Mouse (Mus musculus) ovary, postnatal 14 days (tissue): ENCODE results near the gene Fam13a.

ENCODE experiments used
- DNase-seq: peaks from one replicate; pipeline ENCODE4 v3.0.0; 2022; ENCODE audit warnings: low spot score

Gene Fam13a

GRCm38 (mm10) chr6:58999044-58999453, 25.3 kb downstream of the Fam13a start:
- DNase-seq = no peak

DNA sequence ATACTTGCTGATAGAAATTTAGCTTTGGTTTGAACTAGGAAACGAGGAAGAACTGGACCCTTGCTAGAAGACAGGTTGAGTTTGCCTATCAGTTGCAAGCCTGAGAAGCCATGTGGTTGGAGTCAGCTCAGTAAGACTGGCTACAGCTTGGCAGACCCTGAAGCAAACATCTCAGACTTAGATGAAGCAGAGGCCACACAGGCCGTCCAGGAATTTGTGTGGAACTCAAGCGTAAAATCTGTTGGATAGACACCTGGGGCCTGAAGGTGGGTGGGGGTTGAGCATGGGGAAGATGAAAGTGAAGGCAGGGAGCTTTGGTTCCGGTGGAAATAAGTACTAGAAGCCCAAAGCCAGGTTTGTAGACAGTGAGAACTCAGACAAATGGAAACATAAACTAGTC, 25.8 kb downstream of the Fam13a start:
- no peak for DNase-seq

GRCm38 (mm10) chr6:58989149-58989548, 35.2 kb downstream of the Fam13a start:
- DNase-seq = no peak

DNA sequence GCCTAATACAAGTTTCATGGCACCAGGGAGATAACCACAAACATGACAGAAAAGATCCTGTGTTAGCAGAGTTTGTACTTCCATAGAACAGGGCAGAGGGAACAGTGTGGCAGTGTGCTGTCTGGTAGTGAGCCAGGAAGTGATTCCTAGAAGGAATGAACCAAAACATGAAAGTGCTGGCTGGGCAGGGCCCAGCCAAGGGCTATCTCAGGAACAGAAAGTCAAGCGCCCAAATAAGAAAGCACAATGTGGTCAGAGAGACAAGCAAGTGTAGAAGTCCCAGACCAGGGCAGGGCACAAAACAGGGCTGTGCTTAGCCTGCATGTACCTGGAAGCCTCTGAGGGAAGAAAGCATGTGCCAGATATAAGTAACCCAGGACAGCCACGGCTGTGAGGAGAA, 35.6 kb downstream of the Fam13a start:
- no peak for DNase-seq

GRCm38 (mm10) chr6:58987166-58987565, 37.2 kb downstream of the Fam13a start:
- no peak for DNase-seq

DNA sequence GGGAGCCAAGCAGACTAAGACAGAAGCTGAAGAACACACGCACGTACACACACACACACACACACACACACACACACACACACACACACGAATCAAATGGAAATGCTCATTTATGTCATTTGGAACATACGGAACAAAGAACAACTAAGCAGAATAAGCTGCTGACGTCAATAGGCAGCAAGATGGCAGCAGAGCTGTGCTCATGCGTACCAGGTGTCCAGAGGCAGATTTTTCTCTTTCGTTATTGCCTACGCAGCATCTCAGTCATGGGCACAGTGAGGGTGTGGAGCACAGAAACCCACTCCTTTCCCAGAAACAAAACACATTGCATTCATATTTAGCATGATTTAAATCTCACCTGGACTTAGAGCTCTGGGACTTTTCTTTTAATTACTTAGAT, 39.2 kb downstream of the Fam13a start:
- DNase-seq = no peak

DNA sequence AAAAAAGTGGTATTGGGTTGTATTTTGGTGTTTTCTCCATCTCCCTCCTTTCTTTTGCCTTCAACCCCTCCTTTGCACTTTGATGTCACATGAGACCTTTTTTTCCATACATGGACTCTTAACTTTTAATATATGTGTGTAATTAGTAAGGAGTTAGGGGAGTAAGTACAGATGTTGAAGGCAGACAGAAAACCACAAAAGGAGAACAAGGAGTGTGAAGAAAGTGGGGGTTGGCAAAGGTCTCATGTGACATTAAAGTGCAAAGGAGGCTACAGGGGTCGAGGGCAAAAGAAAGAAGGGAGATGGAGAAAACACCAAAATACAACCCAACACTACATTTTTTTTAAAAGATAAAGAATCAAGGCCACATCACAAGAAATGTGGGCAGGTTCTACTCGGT, 49.1 kb downstream of the Fam13a start:
- no peak for DNase-seq

GRCm38 (mm10) chr6:58974428-58974827, 49.9 kb downstream of the Fam13a start:
- DNase-seq = no peak

DNA sequence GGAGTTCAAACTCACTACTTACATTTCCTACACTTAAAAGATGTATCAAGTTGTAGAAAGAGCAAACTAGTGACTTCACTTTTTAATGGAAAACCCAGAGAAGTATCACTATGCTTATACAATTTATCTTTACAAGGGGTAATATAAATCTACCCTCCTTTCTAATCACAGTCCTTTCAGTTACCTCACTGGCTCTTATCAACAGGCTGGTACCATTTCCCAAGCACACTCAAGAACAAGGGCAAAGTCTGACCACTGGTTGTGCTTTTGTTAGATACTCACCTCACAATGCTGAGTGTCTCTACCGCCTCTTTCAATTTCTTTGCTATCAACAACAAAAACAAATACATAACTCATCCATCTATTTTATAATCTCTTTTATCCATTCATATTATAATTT, 51.5 kb downstream of the Fam13a start:
- no peak for DNase-seq

DNA sequence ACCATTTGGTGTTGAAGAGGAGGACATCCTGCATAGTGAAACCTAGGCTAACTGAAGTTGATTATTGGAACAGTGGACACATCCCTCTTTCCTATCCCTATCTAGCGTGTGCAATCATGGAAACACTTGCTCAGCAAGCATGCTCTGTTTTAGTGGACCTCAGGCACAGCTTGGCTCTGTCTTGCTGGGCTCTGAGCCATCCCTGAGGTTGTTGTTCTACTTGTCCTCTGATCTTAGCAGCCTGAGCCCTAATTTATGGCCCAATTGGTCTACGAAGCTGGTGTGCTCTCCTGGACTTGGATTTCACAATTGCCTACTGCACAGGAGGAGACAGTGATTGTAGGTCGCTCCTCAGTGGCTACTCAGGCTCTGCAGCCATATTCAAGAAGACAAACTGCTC, 56.1 kb downstream of the Fam13a start:
- DNase-seq = no peak

GRCm38 (mm10) chr6:58965071-58965831, 59.1 kb downstream of the Fam13a start:
- DNase-seq = no peak

- DNase-seq = no peak
Measured at GRCm38 (mm10) chr6:58964565-58964964, 59.8 kb downstream of the Fam13a start.

DNA sequence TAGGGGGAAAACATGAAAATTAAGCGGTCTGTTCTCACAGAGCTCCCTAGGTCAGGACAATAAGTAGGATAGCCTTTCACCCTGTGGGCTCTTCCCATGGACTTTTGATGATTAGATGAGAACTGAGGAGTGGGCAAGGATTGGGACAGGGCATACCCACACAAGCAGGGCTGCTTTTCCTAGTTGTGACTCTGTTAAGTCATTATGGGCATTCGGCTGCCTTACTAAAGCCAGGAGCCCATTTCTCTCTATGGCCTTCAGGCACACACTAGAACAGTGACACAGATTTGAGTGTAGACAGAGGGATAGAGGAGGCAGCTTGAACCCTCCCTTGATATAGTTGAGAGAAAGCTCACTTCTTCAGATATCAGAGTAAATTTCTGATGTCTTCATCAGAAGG, 60.3 kb downstream of the Fam13a start:
- no peak for DNase-seq

DNA sequence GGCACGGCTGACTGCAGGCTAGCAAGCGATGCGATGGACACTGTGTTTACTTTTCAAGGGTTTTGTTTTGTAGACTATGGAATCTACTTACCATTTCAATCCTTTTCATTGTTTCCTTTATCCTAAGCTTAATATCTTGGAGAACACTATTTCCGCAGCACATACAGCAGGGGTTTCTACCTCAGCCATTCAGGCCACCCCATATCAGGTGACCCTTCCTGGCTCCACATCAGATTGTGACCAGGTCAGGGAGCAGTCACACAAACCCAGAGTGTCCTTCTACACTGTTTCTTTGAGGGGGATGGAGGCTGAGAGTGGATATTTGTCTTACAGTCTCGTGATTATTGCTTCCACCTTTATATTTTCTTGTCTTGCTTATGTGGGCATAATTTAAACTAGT, 61.7 kb downstream of the Fam13a start:
- DNase-seq = no peak

DNA sequence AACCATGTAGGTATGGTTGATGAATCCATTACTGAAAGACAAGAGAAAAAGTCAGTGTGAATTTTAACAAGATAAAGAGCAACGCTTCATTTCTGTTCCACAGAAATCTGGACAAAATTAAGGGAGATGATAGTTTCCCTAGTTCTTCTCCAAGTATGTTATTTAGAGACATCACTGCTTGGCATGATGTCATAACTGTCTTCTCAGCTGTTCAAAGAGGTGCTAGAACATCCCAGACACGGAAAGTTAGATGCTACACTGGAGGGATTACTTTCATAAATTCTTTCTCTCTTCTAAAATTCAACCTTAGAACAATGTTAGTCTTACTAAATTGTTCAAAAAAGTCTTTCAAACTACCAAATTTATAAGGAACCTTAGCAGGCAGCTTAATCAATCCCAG, 63.8 kb downstream of the Fam13a start:
- DNase-seq = no peak

- DNase-seq = no peak
Measured at GRCm38 (mm10) chr6:58951128-58951992, 73.0 kb downstream of the Fam13a start.

- no peak for DNase-seq
Measured at GRCm38 (mm10) chr6:58950410-58950809, 73.9 kb downstream of the Fam13a start.

- DNase-seq = no peak
Measured at GRCm38 (mm10) chr6:58946840-58947239, 77.5 kb downstream of the Fam13a start.

GRCm38 (mm10) chr6:58946246-58946645, 78.1 kb downstream of the Fam13a start:
- no peak for DNase-seq

- DNase-seq = no peak
Measured at GRCm38 (mm10) chr6:58943958-58944357, 80.4 kb downstream of the Fam13a start.

DNA sequence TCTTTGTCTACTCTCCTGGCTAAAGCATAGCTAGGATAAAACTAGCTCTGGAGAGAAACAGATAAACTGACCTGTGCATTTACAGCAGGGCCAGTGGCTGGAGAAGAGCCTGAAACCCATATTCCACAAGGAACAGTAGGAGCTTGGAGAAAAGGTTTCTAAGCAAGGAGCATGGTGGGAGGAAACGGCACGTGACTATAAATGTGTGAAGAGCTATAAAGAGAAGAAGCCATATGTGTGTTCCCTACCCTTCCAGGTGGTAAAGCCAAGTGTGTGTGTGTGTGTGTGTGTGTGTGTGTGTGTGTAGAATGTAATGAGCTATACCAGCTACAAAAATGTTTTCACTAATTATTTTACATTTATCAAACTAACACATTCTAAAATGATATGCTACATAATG, 82.1 kb downstream of the Fam13a start:
- DNase-seq = no peak

GRCm38 (mm10) chr6:58937726-58938125, 86.6 kb downstream of the Fam13a start:
- no peak for DNase-seq

DNA sequence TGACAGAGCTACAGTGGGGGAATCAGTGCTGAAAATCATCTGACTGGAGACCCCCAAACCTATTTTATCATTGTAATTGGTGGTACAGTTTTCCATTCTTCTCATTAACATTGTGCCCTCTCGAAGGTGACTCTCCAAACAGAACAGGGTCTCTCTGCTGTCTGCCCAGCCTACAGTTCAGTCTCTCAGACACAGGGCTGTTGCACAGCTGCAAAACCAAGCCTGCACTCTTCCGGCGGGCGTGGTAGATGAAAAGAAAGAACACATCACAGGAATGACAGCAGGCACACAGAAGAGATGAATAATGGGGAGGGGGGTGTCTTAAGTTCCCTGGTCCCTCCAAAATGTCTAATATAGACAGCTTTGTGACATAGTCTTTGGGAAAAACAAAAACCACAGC, 90.2 kb downstream of the Fam13a start:
- no peak for DNase-seq
